Mouse (Mus musculus): ENCODE data around the gene Atp6v1e2.

GRCm38 (mm10) chr17:86942112-86942511 lies 5.6 kb downstream of the Atp6v1e2 start:
- TF ChIP-seq CTCF (IDR thresholded peaks at IDR 0.05; ENCODE audit: low read depth) (no peak), EP300 (IDR thresholded peaks at IDR 0.05; ENCODE audit: low read depth) (no peak)

Measured in liver, postnatal 0 days (tissue).